Mouse (Mus musculus) c-Kit-negative CD71-positive TER-119-positive erythroid progenitor cells, embryonic 14.5 days (primary cell): ENCODE data around the gene Agap1.

Experiments
- DNase-seq: peaks from one replicate; pipeline ENCODE4 v3.0.0-alpha.2; 2013; ENCODE audit warnings: low read depth, low spot score

Agap1 gene

GRCm38 (mm10) chr1:89650557-89650956, 196.0 kb downstream of the Agap1 start:
- no peak for DNase-seq

DNA sequence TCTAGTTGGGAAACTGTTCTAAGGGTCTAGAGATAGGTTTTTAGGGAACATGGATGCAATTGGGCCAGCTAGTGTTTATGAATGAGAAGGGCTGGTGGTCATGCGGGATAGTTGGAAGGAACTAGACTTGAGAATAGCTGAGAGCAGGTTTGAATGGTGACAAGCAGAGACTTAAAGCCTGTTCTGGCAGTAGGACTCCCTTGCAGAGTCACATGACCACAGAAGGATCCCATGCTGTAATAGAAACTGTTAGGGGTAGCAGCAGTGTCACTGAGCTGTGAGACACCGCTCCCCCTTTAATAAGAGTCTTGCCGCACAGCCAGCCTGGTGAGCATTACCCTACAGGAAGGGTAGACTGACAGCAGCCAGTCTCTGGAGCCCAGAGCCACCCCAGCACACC, 201.6 kb downstream of the Agap1 start:
- no peak for DNase-seq

GRCm38 (mm10) chr1:89656643-89657321, 202.2 kb downstream of the Agap1 start:
- DNase-seq = no peak

DNA sequence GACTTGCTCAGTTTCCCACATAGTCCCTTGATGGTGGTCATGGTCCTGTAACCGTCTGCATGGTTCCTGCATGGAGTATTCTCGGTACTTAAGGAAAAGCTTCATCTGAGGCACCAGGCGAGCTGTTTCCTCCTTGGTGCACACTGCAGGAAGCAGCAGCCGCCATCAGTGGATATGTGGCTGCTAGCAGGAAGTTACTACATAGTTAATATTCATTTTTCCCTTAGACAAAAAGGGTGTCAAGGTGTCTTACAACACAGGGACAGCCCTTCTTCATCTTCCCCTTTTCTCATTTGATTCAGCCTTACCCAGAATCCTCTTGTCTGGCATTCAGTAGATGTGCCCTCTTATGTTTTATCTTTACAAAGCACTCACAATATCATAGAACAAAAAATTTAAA, 206.2 kb downstream of the Agap1 start:
- DNase-seq = no peak

DNA sequence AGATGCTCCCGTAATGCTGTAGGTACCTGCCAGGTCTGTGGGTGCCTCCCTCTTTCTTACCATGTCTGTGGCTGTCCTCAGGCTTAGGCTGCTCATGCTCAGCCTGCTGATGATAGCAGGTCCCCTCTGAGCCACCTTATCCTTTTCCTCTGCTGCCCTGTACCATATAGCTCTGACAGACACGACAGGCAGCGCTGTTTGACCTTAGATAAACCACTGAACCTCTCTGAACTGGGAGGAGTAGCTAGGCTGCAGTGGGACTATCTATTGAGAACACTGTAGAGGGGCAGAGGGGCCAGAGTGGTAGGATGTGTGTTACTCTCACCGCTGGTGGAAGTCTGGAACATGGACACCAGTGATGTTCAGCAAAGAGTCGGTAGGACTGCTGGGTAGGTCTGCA, 211.5 kb downstream of the Agap1 start:
- DNase-seq = no peak

DNA sequence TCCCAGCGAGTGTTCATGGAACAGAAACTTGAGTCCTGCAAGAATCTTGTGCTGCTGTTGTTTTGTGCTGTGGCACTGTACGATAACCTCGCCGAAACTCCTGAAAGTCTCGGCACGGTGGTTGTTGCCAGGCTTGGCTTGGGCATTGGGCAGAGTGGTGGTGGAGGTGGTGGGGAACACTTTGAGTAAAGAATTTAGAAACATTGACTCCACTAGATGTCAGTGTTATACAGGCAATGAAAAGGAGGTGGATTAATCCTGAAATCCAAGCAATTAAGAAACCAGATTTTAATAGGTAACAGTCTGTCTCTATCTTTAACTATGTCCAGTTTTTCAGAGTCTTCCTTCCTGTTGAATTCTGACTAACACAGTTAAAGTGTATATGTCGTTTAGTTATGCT, 212.8 kb downstream of the Agap1 start:
- no peak for DNase-seq

- no peak for DNase-seq
Measured at GRCm38 (mm10) chr1:89668635-89669034, 214.0 kb downstream of the Agap1 start.

DNA sequence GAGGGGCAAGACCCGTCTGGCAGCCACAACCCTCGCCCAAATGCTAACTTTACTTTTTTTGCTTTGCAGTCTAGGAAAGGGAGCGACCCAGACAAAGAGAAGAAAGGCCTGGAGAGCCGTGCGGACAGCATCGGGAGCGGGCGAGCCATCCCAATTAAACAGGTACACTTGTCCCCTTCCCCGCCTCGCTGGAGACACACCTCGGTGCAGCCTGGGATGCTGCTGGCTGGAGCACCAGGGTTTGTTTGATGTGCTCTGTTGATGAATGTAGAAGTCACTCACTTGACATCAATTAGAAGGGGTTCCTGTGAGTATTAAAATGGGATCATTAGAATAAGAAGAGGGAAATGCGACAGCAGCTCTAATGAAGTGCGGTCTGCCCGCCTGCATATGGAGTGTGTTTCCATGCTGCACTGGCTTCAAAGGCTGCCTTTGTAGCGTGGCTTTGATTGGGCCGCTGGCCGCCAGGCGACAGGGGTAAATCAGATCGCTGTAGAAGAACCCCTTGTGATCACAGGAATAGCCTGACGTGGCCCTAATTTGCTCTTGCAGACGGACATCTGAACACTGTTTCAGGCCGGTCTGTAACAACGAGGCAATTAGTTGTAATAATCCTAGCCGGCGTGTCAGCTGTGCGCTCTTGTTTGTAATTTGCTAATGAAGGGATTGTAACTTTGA, 216.6 kb downstream of the Agap1 start:
- DNase-seq = no peak

GRCm38 (mm10) chr1:89673071-89673470, 218.5 kb downstream of the Agap1 start:
- no peak for DNase-seq

DNA sequence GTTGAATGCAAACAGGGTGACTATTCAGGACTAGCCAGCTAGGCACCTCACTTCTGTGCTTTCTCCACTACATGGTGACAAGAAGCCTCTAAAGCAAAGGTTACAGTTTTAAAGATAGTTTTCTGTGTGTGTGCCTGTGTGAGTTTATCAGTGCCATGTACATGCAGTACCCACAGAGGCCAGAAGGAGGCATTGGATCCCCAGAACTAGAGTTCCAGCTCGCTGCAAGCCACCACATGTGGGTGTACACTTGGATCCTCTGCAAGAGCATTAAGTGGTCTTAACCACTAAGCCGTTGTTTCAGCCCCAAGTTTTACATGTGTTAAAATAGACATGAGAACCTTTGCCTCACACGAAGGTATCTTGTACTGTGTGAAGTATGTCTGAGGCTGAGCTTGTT, 219.1 kb downstream of the Agap1 start:
- DNase-seq = no peak

DNA sequence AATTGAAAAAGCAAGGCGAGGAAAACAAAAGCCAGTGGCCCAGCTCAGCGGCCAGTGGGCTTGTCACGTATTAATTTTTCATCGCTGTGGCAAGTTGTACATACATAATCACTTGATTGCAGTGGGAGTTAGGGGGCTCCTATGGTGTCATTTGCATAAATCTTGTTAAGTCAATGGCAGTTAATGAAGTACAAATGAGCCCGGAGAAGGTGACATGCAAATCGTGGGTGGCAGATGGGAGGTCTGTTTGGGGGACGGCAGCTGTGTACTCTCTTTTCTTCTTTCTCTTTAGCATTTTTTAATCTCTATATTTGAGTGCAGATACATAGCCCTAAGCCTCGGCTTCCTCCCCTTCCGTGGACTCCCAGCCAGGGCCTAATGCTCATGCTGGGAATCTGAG, 220.1 kb downstream of the Agap1 start:
- DNase-seq = no peak

DNA sequence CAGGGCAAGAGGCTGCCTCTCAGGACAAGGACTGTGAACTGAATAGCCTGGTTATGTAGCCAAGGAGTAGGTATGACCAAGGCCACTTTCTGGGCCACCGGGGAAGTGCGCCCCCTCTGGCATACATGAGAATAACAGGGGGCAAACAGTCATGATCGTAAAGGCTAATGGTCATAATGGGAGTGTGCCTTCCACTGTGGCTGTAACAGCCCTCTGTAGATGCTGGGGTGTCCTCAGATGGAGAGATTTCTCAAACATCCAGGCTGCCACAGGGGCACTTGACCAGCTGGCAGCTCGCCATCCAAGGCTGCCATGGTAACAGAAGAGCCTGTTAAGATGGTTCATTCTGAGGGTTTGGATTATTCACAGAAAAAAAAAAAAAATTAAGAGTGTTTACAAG, 221.8 kb downstream of the Agap1 start:
- no peak for DNase-seq

DNA sequence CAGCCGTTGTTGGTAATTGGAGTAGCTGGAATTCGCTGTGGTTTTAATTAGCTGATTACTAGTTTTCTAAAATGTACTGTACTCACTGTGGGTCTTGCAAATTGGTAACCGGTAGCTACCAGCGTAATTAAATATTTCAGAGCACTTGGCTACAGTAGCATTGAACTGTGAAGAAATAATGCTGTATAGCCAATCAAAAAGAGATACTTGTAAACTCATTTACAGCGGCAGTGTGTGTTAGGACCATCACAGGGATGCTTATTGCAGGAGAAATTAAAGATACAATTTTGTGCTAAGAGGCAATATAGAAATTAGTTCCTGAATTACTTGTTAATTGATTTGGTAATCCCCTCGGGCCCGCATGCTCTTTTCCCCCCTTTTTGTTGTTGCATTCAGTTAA, 226.1 kb downstream of the Agap1 start:
- DNase-seq = no peak

- no peak for DNase-seq
Measured at GRCm38 (mm10) chr1:89688914-89689313, 234.3 kb downstream of the Agap1 start.

DNA sequence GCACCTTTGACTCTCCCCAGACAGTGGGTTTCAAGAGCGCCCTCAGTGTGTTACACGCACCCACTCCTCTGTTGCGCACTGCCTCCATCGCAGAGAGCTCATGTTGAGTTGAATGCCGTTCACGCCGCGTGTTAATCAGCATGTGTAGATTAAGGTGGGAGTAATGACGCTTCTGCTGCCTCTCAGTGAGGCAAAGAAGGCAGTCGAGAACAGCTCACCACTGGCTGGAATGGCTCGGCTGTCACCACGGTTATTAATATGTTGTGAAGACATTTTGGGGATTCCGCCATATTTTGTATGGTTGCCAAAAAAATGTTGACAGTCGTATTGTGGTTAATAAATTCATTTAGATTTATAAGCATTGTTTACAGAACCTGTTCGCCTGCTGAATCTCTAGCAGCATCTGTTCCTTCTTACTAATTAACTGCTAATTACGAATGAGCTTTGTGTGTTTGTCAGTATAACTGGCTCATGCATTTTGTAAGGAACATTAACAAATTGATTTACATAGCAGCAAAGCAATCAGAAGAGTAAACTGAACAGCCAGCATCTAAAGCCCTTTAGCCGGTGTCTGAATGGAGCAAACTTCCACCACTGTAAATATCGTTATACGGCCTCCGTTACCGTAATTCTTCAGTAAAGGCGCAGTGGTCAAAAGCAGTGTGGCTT, 235.1 kb downstream of the Agap1 start:
- DNase-seq = no peak

DNA sequence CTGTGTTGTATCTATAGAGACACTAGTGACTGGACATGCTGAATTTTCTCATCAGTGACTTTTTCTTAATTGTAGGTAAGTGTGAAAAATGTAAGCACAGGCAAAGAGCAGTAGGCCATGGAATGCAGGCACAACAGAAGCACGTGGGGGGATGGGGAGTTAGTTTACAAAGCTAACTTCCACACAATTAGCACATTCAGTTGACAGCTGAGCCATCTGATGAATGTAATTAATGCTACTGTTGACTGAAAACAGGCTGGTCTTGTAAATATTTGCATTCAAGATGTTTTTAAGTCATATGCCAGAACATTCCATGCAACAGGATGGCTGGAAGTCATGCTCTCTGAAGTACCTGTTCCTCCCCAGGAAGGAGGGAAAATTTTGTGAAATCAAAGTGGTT, 236.5 kb downstream of the Agap1 start:
- DNase-seq = no peak

GRCm38 (mm10) chr1:89692420-89692819, 237.8 kb downstream of the Agap1 start:
- DNase-seq = no peak

- DNase-seq = no peak
Measured at GRCm38 (mm10) chr1:89694916-89695315, 240.3 kb downstream of the Agap1 start.

- DNase-seq = no peak
Measured at GRCm38 (mm10) chr1:89697241-89697640, 242.6 kb downstream of the Agap1 start.

- no peak for DNase-seq
Measured at GRCm38 (mm10) chr1:89700166-89700565, 245.6 kb downstream of the Agap1 start.

- no peak for DNase-seq
Measured at GRCm38 (mm10) chr1:89701162-89701730, 246.6 kb downstream of the Agap1 start.

DNA sequence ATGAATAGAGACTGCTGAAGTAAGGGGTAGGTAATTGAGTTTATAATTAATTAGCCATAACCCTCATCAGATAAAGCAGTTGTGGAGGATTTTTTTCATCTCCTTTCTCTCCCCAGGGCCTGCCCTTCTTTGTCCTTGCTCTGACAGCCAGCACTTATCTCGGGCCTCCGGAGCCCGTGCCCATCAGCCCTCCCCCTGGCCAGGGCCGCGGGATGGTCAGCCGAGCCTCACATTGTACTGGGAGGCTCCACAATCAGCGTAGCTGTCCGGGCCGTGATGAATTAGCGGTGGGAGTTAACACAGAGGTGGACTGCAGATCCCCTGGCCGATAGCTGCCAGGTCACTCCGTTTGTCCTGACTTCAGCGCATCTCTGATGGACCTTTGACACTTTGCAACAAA, 248.7 kb downstream of the Agap1 start:
- no peak for DNase-seq

- DNase-seq = no peak
Measured at GRCm38 (mm10) chr1:89705670-89706069, 251.1 kb downstream of the Agap1 start.
